ENCODE assay signal across 38 mouse cellular contexts in the genomic region with DNA sequence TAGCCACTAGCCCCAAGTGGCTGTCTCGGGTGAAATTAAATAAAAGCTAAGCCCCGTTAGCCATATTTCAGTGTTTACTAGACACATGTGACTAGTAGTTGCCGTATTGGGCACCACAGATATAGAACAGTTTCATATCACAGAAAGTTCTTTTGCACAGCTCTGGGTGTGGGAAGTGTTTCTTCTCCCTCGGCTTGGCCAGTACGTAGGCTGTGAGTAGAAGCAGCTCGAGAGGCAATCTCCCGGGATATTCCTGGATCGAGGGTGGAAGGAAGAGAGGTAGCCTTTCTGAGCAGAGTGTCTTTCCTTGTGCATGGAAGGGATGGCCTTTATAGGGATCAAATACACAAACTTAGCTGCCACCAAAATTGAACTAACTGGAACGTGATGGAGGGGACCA. TPM values are rescaled to one million over a fixed set of nuclear protein-coding genes. Genes with fewer than 3 reads are reported as not detected.
DNase-seq lines count a peak whose midpoint lies in the region; ATAC-seq lines count a peak whose summit lies in the region.
"Had no signal": no experiment of that assay in that cellular context is flagged by ENCODE, and none has a peak within 500 bp of the region (broad histone marks: within the 10 kb centered on the region; RNA-seq: fewer than 3 reads in every experiment).

No protein-coding gene starts in this region.

- H3K27me3 ChIP-seq in forebrain, embryonic 11.5 days (ENCODE audit: control insufficient read depth, insufficient read depth, low read length), result peaks cover 10% of the 10 kb centered on the region
- peaks cover 13% of the 10 kb centered on the region for H3K27me3 ChIP-seq in forebrain, embryonic 13.5 days

- H3K4me3 ChIP-seq in forebrain, embryonic 11.5 days (ENCODE audit: low read depth, low read length), result no peak overlapping the region
- no peak overlapping the region for H3K4me3 ChIP-seq in forebrain, embryonic 13.5 days
- H3K4me3 ChIP-seq: embryonic facial prominence, embryonic 13.5 days; forebrain, embryonic 10.5 days; hindbrain, embryonic 13.5 days; limb, embryonic 13.5 days; lung, embryonic 15.5 days; stomach, embryonic 15.5 days had no signal

- H3K9ac ChIP-seq in forebrain, embryonic 11.5 days (ENCODE audit: low read length), result no peak overlapping the region
- H3K9ac ChIP-seq in forebrain, embryonic 13.5 days, result no peak overlapping the region
- H3K9ac ChIP-seq: embryonic facial prominence, embryonic 13.5 days; forebrain, postnatal 0 days; hindbrain, embryonic 13.5 days; limb, embryonic 13.5 days; lung, embryonic 15.5 days; stomach, embryonic 15.5 days had no signal

- H3K4me1 ChIP-seq in forebrain, embryonic 11.5 days (replicated peaks; ENCODE audit: control insufficient read depth, insufficient read depth, low read length), result 0 out of 2 replicates have a peak, but pooled peaks cover 3% of the 10 kb centered on the region
- peaks cover 4% of the 10 kb centered on the region for H3K4me1 ChIP-seq in forebrain, embryonic 13.5 days
- H3K4me1 ChIP-seq: stomach, embryonic 15.5 days had no signal

- no peak for ATAC-seq in forebrain, embryonic 11.5 days (replicated peaks; ENCODE audit: low FRiP score)
- ATAC-seq in forebrain, embryonic 13.5 days, result no peak
- ATAC-seq: forebrain, postnatal 0 days; intestine, embryonic 16.5 days; midbrain, embryonic 16.5 days had no signal

- H3K36me3 ChIP-seq in forebrain, embryonic 11.5 days (ENCODE audit: control insufficient read depth, insufficient read depth, low read length), result no peaks in the 10 kb centered on the region
- H3K36me3 ChIP-seq in forebrain, embryonic 13.5 days (ENCODE audit: poor library complexity, severe bottlenecking), result no peaks in the 10 kb centered on the region
- H3K36me3 ChIP-seq: embryonic facial prominence, embryonic 13.5 days; forebrain, embryonic 10.5 days; G1E; hindbrain, embryonic 13.5 days; limb, embryonic 13.5 days; lung, embryonic 15.5 days; stomach, embryonic 15.5 days had no signal

- no peak overlapping the region for H3K27ac ChIP-seq in forebrain, embryonic 11.5 days (ENCODE audit: low read depth, low read length)
- H3K27ac ChIP-seq in forebrain, embryonic 13.5 days, result no peak overlapping the region
- H3K27ac ChIP-seq: embryonic facial prominence, embryonic 13.5 days; forebrain, embryonic 10.5 days; hindbrain, embryonic 13.5 days; kidney, postnatal 0 days; limb, embryonic 13.5 days; lung, embryonic 15.5 days; stomach, embryonic 15.5 days had no signal

- peak; percentile 31 for DNase-seq in forebrain, embryonic 11.5 days (ENCODE audit: low spot score)
- peak; percentile 54 to 77 for DNase-seq in left cerebral cortex, adult 18-20 months (ENCODE audit: low spot score in 2 of 2)
- DNase-seq in left cerebral cortex, postnatal 4 days, result no peak
- peak; percentile 45 to 58 for DNase-seq in right cerebral cortex, postnatal 10 days (ENCODE audit: low spot score in 2 of 2)
- DNase-seq in right cerebral cortex, postnatal 25 days, result no peak
- peak; percentile 84 for DNase-seq in telencephalon, adult 2 months (ENCODE audit: low read depth, low spot score)
- no peak for DNase-seq in spleen, postnatal 36 days (ENCODE audit: low spot score in 2 of 2)
- DNase-seq: adrenal gland, postnatal 14 days; cerebellum, adult 11-12 months; cerebellum, adult 9-11 months; forebrain, postnatal 0 days; heart, postnatal 4 days; kidney, adult 8-10 months; kidney, postnatal 4 days; thymus, postnatal 25 days had no signal

- no peak overlapping the region for H3K4me2 ChIP-seq in forebrain, embryonic 11.5 days (ENCODE audit: low read depth, low read length, severe bottlenecking)
- H3K4me2 ChIP-seq in forebrain, embryonic 13.5 days, result no peak overlapping the region
- H3K4me2 ChIP-seq: embryonic facial prominence, embryonic 13.5 days; heart, embryonic 11.5 days; hindbrain, embryonic 13.5 days; limb, embryonic 13.5 days; liver, embryonic 11.5 days; lung, embryonic 15.5 days; midbrain, embryonic 11.5 days; stomach, embryonic 15.5 days had no signal

- intact Hi-C loops in left cerebral cortex, postnatal 4 days (cut with DNase I), result no loop called here

- WGBS in forebrain, embryonic 11.5 days, result 92% methylated on average over 9 of the region's 9 CpGs
- 88% methylated on average over 9 of the region's 9 CpGs for WGBS in forebrain, embryonic 13.5 days

- no peaks in the 10 kb centered on the region for H3K9me3 ChIP-seq in forebrain, embryonic 11.5 days (ENCODE audit: control insufficient read depth, low read length)
- no peaks in the 10 kb centered on the region for H3K9me3 ChIP-seq in forebrain, embryonic 13.5 days (replicated peaks)
- H3K9me3 ChIP-seq: embryonic facial prominence, embryonic 13.5 days; forebrain, embryonic 10.5 days; G1E; hindbrain, embryonic 13.5 days; limb, embryonic 13.5 days; lung, embryonic 15.5 days; stomach, embryonic 15.5 days had no signal

RNA-seq across cellular contexts. Expression of gene Gm11549, which starts 5.4 kb away (rescaled TPM):
- 0.64 and 0.99 TPM in 2 replicates for polyA plus RNA-seq in forebrain, embryonic 11.5 days (2014; fragmentation: Nextera tagmentation; extraction: Ambion mirVana)
- 0.57 and 0.63 TPM in 2 replicates for polyA plus RNA-seq in forebrain, embryonic 13.5 days (2015; fragmentation: Nextera tagmentation; extraction: Ambion mirVana)
- 10 to 100 TPM; 34.4 to 35.0 TPM for total RNA-seq in left cerebral cortex, adult 18-20 months (2021)
- 1 to 10 TPM; 1.5 to 2.6 TPM for total RNA-seq in left cerebral cortex, postnatal 4 days (2021)
- total RNA-seq: adrenal gland, postnatal 14 days; gastrocnemius, adult 8-10 months; megakaryocyte, adult 5-6 weeks; neutrophil, adult 5-6 weeks had no signal
- polyA plus RNA-seq: C2C12; G1E; gonadal fat pad, adult 2 months; kidney, postnatal 0 days; liver, embryonic 11.5 days; liver, embryonic 16.5 days had no signal

RNA-seq across cellular contexts. Expression of gene Exosc9, which starts 36.2 kb away (rescaled TPM):
- 101 and 103 TPM in 2 replicates for polyA plus RNA-seq in forebrain, embryonic 11.5 days (2014; fragmentation: Nextera tagmentation; extraction: Ambion mirVana)
- polyA plus RNA-seq in forebrain, embryonic 13.5 days (2015; fragmentation: Nextera tagmentation; extraction: Ambion mirVana), result 86.9 and 95.8 TPM in 2 replicates
- 10 to 100 TPM; 38.2 to 41.0 TPM for total RNA-seq in left cerebral cortex, adult 18-20 months (2021)
- 10 to 100 TPM; 49.9 to 51.9 TPM for total RNA-seq in left cerebral cortex, postnatal 4 days (2021)

RNA-seq across cellular contexts. Expression of gene 1810062G17Rik, which starts 40.5 kb away (rescaled TPM):
- polyA plus RNA-seq in forebrain, embryonic 11.5 days (2014; fragmentation: Nextera tagmentation; extraction: Ambion mirVana), result 0.43 and 0.92 TPM in 2 replicates
- 0.18 and 0.39 TPM in 2 replicates for polyA plus RNA-seq in forebrain, embryonic 13.5 days (2015; fragmentation: Nextera tagmentation; extraction: Ambion mirVana)
- total RNA-seq in left cerebral cortex, adult 18-20 months (2021), result not detected
- total RNA-seq in left cerebral cortex, postnatal 4 days (2021), result not detected
- total RNA-seq: forebrain, postnatal 0 days; gastrocnemius, adult 8-10 months; layer of hippocampus, adult 8-10 months; layer of hippocampus, postnatal 25 days had no signal
- polyA plus RNA-seq: G1E; hindbrain, embryonic 13.5 days; neural tube, embryonic 11.5 days had no signal

RNA-seq across cellular contexts. Expression of gene Anxa5, which starts 40.5 kb away (rescaled TPM):
- polyA plus RNA-seq in forebrain, embryonic 11.5 days (2014; fragmentation: Nextera tagmentation; extraction: Ambion mirVana), result 85.6 and 111 TPM in 2 replicates
- polyA plus RNA-seq in forebrain, embryonic 13.5 days (2015; fragmentation: Nextera tagmentation; extraction: Ambion mirVana), result 45.4 and 50.5 TPM in 2 replicates
- total RNA-seq in left cerebral cortex, adult 18-20 months (2021), result 10 to 100 TPM; 71.6 to 82.2 TPM
- total RNA-seq in left cerebral cortex, postnatal 4 days (2021), result 10 to 100 TPM; 32.3 to 33.1 TPM

RNA-seq across cellular contexts. Expression of gene Ccna2, which starts 55.8 kb away (rescaled TPM):
- 333 and 338 TPM in 2 replicates for polyA plus RNA-seq in forebrain, embryonic 11.5 days (2014; fragmentation: Nextera tagmentation; extraction: Ambion mirVana)
- polyA plus RNA-seq in forebrain, embryonic 13.5 days (2015; fragmentation: Nextera tagmentation; extraction: Ambion mirVana), result 182 and 187 TPM in 2 replicates
- under 1 TPM; 0.67 to 0.75 TPM for total RNA-seq in left cerebral cortex, adult 18-20 months (2021)
- 10 to 100 TPM; 12.1 to 14.8 TPM for total RNA-seq in left cerebral cortex, postnatal 4 days (2021)
- total RNA-seq: neutrophil, adult 5-6 weeks had no signal

Comparison
In these comparisons a context has a peak if more than half of its experiments do, and no peak if none do; other contexts are left out.
1. DNase-seq: peak in forebrain, embryonic 11.5 days (single experiment), left cerebral cortex, adult 18-20 months (2 of 2), right cerebral cortex, postnatal 10 days (2 of 2) and telencephalon, adult 2 months (single experiment); none in left cerebral cortex, postnatal 4 days (single experiment), right cerebral cortex, postnatal 25 days (single experiment) and spleen, postnatal 36 days (0 of 2).
2. RNA of gene Gm11549, which starts 5.4 kb away (total RNA-seq): 34.4 to 35.0 TPM in left cerebral cortex, adult 18-20 months; 1.5 to 2.6 TPM in left cerebral cortex, postnatal 4 days; every median in the first group is over 4 times any median in the second.